Mouse (Mus musculus): ENCODE measurements around the gene Pde10a. TPM values are rescaled to one million over a fixed set of nuclear protein-coding genes. Genes with fewer than 3 reads are reported as not detected.

Pde10a gene
- polyA plus RNA-seq, 1 experiment from 2014 or later: 2.6 TPM

DNA sequence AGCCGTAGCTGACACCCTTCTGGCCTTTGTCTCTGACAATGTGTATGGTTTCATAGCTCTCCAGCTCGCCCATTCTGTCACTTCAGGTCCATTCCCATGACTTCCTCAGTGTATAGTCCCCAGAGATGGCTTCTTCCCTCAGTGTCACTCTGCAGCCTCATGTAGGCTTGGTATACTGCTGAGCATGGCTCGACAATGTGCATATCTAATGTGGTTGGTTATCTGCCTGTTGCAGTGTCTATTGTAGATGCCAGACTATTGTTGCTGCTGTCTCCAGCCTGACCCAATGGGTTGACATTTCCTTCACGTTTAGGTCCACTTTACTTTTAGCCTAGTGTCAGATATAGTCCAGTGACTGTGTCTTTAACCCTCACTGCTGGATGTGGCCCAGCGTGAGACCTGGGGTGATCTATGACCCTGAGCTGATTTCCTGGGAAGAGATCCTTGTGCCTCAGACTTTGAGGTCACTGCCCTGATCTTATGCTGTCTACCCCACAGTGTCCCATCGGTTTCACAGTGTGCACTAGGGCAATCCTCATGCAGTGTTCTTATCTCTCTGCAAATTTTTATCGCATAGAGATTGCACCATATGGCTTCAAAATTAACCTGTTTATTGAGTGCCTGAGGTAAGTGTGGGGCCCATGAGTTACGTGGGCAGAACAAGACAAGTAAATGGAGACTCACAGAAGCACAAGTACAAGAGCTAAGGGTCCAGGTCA, 48.5 kb downstream of the Pde10a start:
- Histone ChIP-seq H3K9me3 (ENCODE audit: low read depth, low read length) (no peaks in the 10 kb centered on the region), H3K9ac (no peak overlapping the region), H3K27ac (ENCODE audit: low read depth) (no peak overlapping the region), H3K36me3 (ENCODE audit: insufficient read depth) (no peaks in the 10 kb centered on the region), H3K4me3 (ENCODE audit: low read depth, low read length) (no peak overlapping the region), H3K4me1 (ENCODE audit: insufficient read depth) (no peaks in the 10 kb centered on the region), H3K27me3 (ENCODE audit: insufficient read depth, low read length) (no peaks in the 10 kb centered on the region), H3K4me2 (no peak overlapping the region)
- DNase-seq (no peak), ATAC-seq (ENCODE audit: insufficient read depth) (no peak)
- 68% methylated on average over 8 of the region's 8 CpGs for WGBS
- TF ChIP-seq CTCF (IDR thresholded peaks at IDR 0.05; ENCODE audit: low read depth): no peak

DNA sequence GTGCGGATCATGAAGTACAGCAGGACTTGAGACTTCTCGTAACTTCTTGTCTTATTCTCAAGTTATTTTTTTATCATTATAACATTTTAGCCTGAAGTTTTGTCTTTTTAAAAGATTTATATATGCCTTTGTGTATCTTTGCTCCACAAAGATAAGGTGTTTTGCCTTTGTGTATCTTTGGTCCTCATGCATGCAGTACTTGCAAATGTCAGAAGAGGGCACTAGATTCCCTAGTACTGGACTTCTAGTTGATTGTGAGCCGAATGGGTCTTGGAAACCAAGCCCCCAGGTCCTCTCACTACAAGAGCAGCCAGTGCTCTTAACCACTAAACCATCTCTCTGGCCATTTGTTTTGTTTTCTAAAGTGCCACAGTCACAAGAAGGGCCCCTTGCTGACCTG, 55.2 kb downstream of the Pde10a start:
- no peak for ATAC-seq (ENCODE audit: insufficient read depth)
- H3K9ac ChIP-seq: no peak overlapping the region
- no peaks in the 10 kb centered on the region for H3K4me1 ChIP-seq (ENCODE audit: insufficient read depth)
- H3K4me3 ChIP-seq (ENCODE audit: low read depth, low read length): no peak overlapping the region
- no peaks in the 10 kb centered on the region for H3K36me3 ChIP-seq (ENCODE audit: insufficient read depth)
- no peaks in the 10 kb centered on the region for H3K9me3 ChIP-seq (ENCODE audit: low read depth, low read length)
- H3K27me3 ChIP-seq (ENCODE audit: insufficient read depth, low read length): no peaks in the 10 kb centered on the region
- H3K27ac ChIP-seq (ENCODE audit: low read depth): no peak overlapping the region
- WGBS: 62% methylated on average over 3 of the region's 3 CpGs
- peak; percentile 44 for DNase-seq
- no peak overlapping the region for H3K4me2 ChIP-seq
- TF ChIP-seq CTCF (IDR thresholded peaks at IDR 0.05; ENCODE audit: low read depth): peak; percentile 53

DNA sequence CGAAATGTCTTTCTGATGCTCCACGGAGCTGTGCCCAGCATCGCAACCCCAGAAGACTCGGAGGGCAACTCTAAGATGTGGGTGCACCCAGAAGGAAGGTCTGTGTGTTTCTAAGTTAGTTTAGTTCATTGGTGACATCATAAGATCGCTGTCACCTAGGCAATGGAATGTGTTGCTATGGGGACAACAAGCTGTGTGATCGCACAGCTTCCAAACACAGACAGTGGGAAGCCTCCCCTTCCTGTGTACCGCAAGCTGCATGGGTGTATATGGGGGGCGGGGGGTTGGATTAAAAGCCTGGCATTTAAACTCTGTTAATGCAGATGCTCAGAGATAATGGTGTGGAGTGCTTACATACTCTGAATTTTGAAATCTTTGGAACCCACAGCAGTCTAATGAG, 56.4 kb downstream of the Pde10a start:
- no peaks in the 10 kb centered on the region for H3K9me3 ChIP-seq (ENCODE audit: low read depth, low read length)

GRCm38 (mm10) chr17:8592427-8593277, 67.5 kb downstream of the Pde10a start:
- peak; percentile 87 for TF ChIP-seq CTCF (IDR thresholded peaks at IDR 0.05; ENCODE audit: low read depth)
- DNase-seq: peak; percentile 88
- Histone ChIP-seq H3K4me3 (ENCODE audit: low read depth, low read length) (no peak overlapping the region), H3K9ac (no peak overlapping the region), H3K9me3 (ENCODE audit: low read depth, low read length) (no peaks in the 10 kb centered on the region), H3K4me1 (ENCODE audit: insufficient read depth) (no peaks in the 10 kb centered on the region), H3K27me3 (ENCODE audit: insufficient read depth, low read length) (no peaks in the 10 kb centered on the region), H3K36me3 (ENCODE audit: insufficient read depth) (no peaks in the 10 kb centered on the region), H3K4me2 (peak overlapping the region; percentile 43), H3K27ac (ENCODE audit: low read depth) (no peak overlapping the region)
- 10% methylated on average over 22 of the region's 22 CpGs for WGBS
- ATAC-seq (ENCODE audit: insufficient read depth): peak; percentile 54; the same call in 1 of the 2 replicates

More for the DNA sequence above, 56.4 kb downstream of the Pde10a start:
- DNase-seq (no peak), ATAC-seq (ENCODE audit: insufficient read depth) (no peak)
- no peak overlapping the region for H3K4me3 ChIP-seq (ENCODE audit: low read depth, low read length)
- no peak for TF ChIP-seq CTCF (IDR thresholded peaks at IDR 0.05; ENCODE audit: low read depth)
- H3K27ac ChIP-seq (ENCODE audit: low read depth): no peak overlapping the region
- no peaks in the 10 kb centered on the region for H3K36me3 ChIP-seq (ENCODE audit: insufficient read depth)
- no peaks in the 10 kb centered on the region for H3K4me1 ChIP-seq (ENCODE audit: insufficient read depth)
- H3K27me3 ChIP-seq (ENCODE audit: insufficient read depth, low read length): no peaks in the 10 kb centered on the region
- H3K4me2 ChIP-seq: no peak overlapping the region
- no peak overlapping the region for H3K9ac ChIP-seq
- 70% methylated on average over 8 of the region's 8 CpGs for WGBS

GRCm38 (mm10) chr17:8597790-8598189, 72.6 kb downstream of the Pde10a start:
- peak; percentile 90 for TF ChIP-seq CTCF (IDR thresholded peaks at IDR 0.05; ENCODE audit: low read depth)
- peak; percentile 88 for DNase-seq
- Histone ChIP-seq H3K9me3 (ENCODE audit: low read depth, low read length) (no peaks in the 10 kb centered on the region), H3K4me3 (ENCODE audit: low read depth, low read length) (no peak overlapping the region), H3K4me2 (no peak overlapping the region), H3K4me1 (ENCODE audit: insufficient read depth) (no peaks in the 10 kb centered on the region), H3K27me3 (ENCODE audit: insufficient read depth, low read length) (no peaks in the 10 kb centered on the region), H3K27ac (ENCODE audit: low read depth) (no peak overlapping the region), H3K36me3 (ENCODE audit: insufficient read depth) (no peaks in the 10 kb centered on the region), H3K9ac (no peak overlapping the region)
- ATAC-seq (ENCODE audit: insufficient read depth): peak; percentile 52; the same call in 1 of the 2 replicates
- WGBS: 6% methylated on average over 7 of the region's 7 CpGs

DNA sequence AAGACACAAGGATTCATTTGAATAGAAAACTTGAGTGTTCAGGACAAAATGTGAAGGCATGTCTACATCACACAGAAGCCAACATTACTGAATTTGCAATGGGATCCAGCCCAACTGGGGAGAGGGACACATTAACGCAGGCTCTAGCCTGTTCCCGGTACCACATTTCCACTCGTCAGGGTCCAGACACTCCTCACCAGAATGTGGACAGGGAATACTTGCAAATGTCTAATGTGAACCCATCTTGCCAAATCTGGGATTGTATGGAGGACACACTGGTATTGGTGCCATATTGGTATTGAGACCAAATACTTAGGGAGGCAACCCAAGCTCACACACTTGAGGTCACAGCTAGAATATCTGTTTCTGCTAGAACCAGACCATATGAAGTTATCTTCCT, 77.8 kb downstream of the Pde10a start:
- Histone ChIP-seq H3K4me3 (ENCODE audit: low read depth, low read length) (no peak overlapping the region), H3K4me2 (no peak overlapping the region), H3K36me3 (ENCODE audit: insufficient read depth) (no peaks in the 10 kb centered on the region), H3K9ac (no peak overlapping the region), H3K27ac (ENCODE audit: low read depth) (no peak overlapping the region), H3K27me3 (ENCODE audit: insufficient read depth, low read length) (no peaks in the 10 kb centered on the region), H3K4me1 (ENCODE audit: insufficient read depth) (no peaks in the 10 kb centered on the region), H3K9me3 (ENCODE audit: low read depth, low read length) (no peaks in the 10 kb centered on the region)
- no peak for ATAC-seq (ENCODE audit: insufficient read depth)
- TF ChIP-seq CTCF (IDR thresholded peaks at IDR 0.05; ENCODE audit: low read depth): no peak
- 92% methylated on average over 3 of the region's 3 CpGs for WGBS
- DNase-seq: no peak

- Histone ChIP-seq H3K4me2 (no peak overlapping the region), H3K27me3 (ENCODE audit: insufficient read depth, low read length) (no peaks in the 10 kb centered on the region), H3K9me3 (ENCODE audit: low read depth, low read length) (no peaks in the 10 kb centered on the region), H3K36me3 (ENCODE audit: insufficient read depth) (no peaks in the 10 kb centered on the region), H3K27ac (ENCODE audit: low read depth) (no peak overlapping the region), H3K4me1 (ENCODE audit: insufficient read depth) (no peaks in the 10 kb centered on the region), H3K4me3 (ENCODE audit: low read depth, low read length) (no peak overlapping the region), H3K9ac (no peak overlapping the region)
- ATAC-seq (ENCODE audit: insufficient read depth) (no peak), DNase-seq (no peak)
- 77% methylated on average over 5 of the region's 5 CpGs for WGBS
- TF ChIP-seq CTCF (IDR thresholded peaks at IDR 0.05; ENCODE audit: low read depth): no peak
These were observed 80.7 kb downstream of the Pde10a start for GRCm38 (mm10) chr17:8605921-8606320.
